Mouse (Mus musculus) neutrophil, adult 5-6 weeks (primary cell): ENCODE measurements around the gene Ccnd2. TPM values are rescaled to one million over a fixed set of nuclear protein-coding genes. Genes with fewer than 3 reads are reported as not detected.

Experiments
- total RNA-seq: library from RNA; stranded (forward); fragments of 200-1000 nt; gene quantifications from 2 replicates; pipeline ENCODE4 v1.2.3, GENCODE M21; 2017

The Ccnd2 gene
- total RNA-seq, 1 experiment from 2014 or later, result 18.5 TPM

Other genes with a start within 250 kb of the Ccnd2 start
- gene Dyrk4, start 230.4 kb downstream of the Ccnd2 start, total RNA-seq, result 0.61 TPM in 1 of 2 replicates, not detected in the other
- gene Rad51ap1, start 212.6 kb downstream of the Ccnd2 start, total RNA-seq, result 0.70 and 3.6 TPM in 2 replicates
- gene D6Wsu163e, start 212.2 kb downstream of the Ccnd2 start, total RNA-seq, result 41.4 and 50.7 TPM in 2 replicates
- not detected in 2 replicates for gene Fgf6, start 136.6 kb downstream of the Ccnd2 start, total RNA-seq
- gene Fgf23, start 79.3 kb downstream of the Ccnd2 start, total RNA-seq, result not detected in 2 replicates
- 4.1 and 7.0 TPM in 2 replicates for gene Tigar, start 42.6 kb downstream of the Ccnd2 start, total RNA-seq